Mouse (Mus musculus) forebrain, embryonic 12.5 days (tissue): ENCODE results near the gene Rsu1. TPM values are rescaled to one million over a fixed set of nuclear protein-coding genes. Genes with fewer than 3 reads are reported as not detected.
A peak's percentile ranks its signal among the peaks of the same experiment; 100 is the strongest.

Experiments
- ATAC-seq: fragments of 200-750 bp; cut with Nextera tagmentation; 2 replicates; pipeline ENCODE4 v1.8.0; 2017; ENCODE audit warnings: moderate TSS enrichment; ENCODE audit not compliant: low FRiP score
- H3K27ac ChIP-seq: fragments of 300-500 bp; sonication (generic); 2 replicates; pipeline ENCODE4 v1.5.1; 2016; ENCODE audit warnings: mild to moderate bottlenecking
- H3K27me3 ChIP-seq: fragments of 300-500 bp; sonication (generic); 2 replicates; pipeline ENCODE4 v1.6.1; 2016; ENCODE audit warnings: mild to moderate bottlenecking
- H3K36me3 ChIP-seq: fragments of 300-500 bp; sonication (generic); replicated peaks from 2 replicates; pipeline ENCODE4 v1.6.1; 2016; ENCODE audit warnings: mild to moderate bottlenecking
- H3K4me1 ChIP-seq: fragments of 300-500 bp; sonication (generic); 2 replicates; pipeline ENCODE4 v1.6.1; 2016
- H3K4me2 ChIP-seq: fragments of 300-500 bp; sonication (generic); 2 replicates; pipeline ENCODE4 v1.6.1; 2016; ENCODE audit warnings: mild to moderate bottlenecking, moderate library complexity
- H3K4me3 ChIP-seq: fragments of 300-500 bp; sonication (generic); replicated peaks from 2 replicates; pipeline ENCODE4 v1.5.1; 2016; ENCODE audit warnings: mild to moderate bottlenecking
- H3K9ac ChIP-seq: fragments of 300-500 bp; sonication (generic); 2 replicates; pipeline ENCODE4 v1.6.1; 2016; ENCODE audit warnings: mild to moderate bottlenecking
- H3K9me3 ChIP-seq: fragments of 300-500 bp; sonication (generic); 2 replicates; pipeline ENCODE4 v1.6.1; 2016
- WGBS: fragments of 180-500 bp; shearing (Covaris S2); methylation state at CpG from one replicate; pipeline ENCODE4 v1.1.7; 2016; 5-methylcytosine and 5-hydroxymethylcytosine counted together
- polyA plus RNA-seq: library from polyadenylated mRNA; unstranded; fragments of >200 nt; fragmentation: Nextera tagmentation; extraction: Ambion mirVana; gene quantifications from 2 replicates; pipeline ENCODE4 v1.2.1, GENCODE M21; 2016

Gene Rsu1
- polyA plus RNA-seq, 1 experiment from 2014 or later = 65.0 TPM

DNA sequence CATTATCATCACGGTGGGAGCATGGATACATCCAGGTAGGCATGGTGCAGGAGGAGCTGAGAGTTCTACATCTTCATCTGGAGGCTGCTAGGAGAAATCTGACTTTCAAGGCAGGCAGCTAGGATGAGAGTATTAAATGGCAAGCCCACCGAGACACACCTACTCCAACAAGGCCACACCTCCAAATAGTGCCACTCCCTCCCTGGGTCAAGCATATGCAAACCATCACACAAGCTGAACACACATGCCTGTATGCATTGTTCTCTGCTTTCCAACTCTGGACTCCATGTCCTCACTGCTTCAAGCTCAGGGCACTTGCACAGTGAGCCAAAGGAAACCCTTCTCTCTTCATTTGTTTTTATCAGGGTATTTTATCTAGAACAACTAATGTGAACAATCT, 12.6 kb downstream of the Rsu1 start:
- no peak overlapping the region for H3K9ac ChIP-seq
- no peak overlapping the region for H3K27ac ChIP-seq
- no peaks in the 10 kb centered on the region for H3K27me3 ChIP-seq
- H3K9me3 ChIP-seq = no peaks in the 10 kb centered on the region
- no peaks in the 10 kb centered on the region for H3K36me3 ChIP-seq
- ATAC-seq = no peak
- WGBS = 87% methylated on average over 2 of the region's 2 CpGs
- H3K4me1 ChIP-seq = no peaks in the 10 kb centered on the region
- H3K4me2 ChIP-seq = no peak overlapping the region
- no peak overlapping the region for H3K4me3 ChIP-seq

- Histone ChIP-seq H3K9ac (no peak overlapping the region), H3K27me3 (no peaks in the 10 kb centered on the region), H3K36me3 (no peaks in the 10 kb centered on the region), H3K9me3 (no peaks in the 10 kb centered on the region), H3K4me3 (no peak overlapping the region), H3K27ac (no peak overlapping the region), H3K4me2 (no peak overlapping the region), H3K4me1 (no peaks in the 10 kb centered on the region)
- 50% methylated on average over 9 of the region's 9 CpGs for WGBS
- ATAC-seq = no peak; the same call in 1 of the 2 replicates
Measured at GRCm38 (mm10) chr2:13240711-13241110, 30.5 kb downstream of the Rsu1 start.

DNA sequence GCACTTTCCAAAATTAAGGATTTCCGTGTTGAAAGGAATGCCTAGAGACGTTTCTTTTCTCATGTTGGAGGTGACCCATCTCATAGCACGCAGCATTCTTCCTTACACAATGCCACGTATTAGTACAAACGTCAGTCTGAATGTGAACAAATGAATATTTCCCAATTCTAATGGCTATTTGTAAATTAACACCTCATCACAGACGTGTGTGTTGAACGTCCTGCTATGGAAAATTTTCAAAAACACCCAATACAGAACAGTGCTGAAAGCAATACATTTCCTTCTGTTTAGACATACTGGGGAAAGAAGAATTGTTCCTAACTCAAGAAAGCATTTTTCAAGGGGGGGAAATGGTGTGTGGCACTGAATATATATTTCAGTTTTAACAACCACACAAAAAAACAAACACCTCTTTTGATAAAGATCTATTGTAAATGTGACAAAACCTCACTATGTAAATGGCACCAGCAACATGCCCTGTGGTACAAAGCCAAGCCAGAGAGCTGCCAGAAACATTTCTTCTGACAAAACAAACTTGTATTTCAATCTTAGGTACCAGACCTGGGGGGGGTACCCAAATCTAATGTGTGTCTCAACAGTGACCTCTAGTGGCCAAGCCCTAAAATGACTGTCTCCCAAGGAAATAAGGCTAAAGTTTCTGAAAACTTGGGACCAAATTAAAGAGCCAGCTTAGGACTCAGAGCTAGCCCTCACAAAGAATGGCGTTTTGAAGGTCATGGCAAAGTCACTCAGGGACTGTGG, 33.9 kb downstream of the Rsu1 start:
- Histone ChIP-seq H3K36me3 (no peaks in the 10 kb centered on the region), H3K4me2 (no peak overlapping the region), H3K4me1 (0 out of 2 replicates have a peak, but pooled peaks cover 3% of the 10 kb centered on the region), H3K27me3 (no peaks in the 10 kb centered on the region), H3K9ac (no peak overlapping the region), H3K9me3 (no peaks in the 10 kb centered on the region), H3K27ac (no peak overlapping the region), H3K4me3 (no peak overlapping the region)
- 72% methylated on average over 8 of the region's 8 CpGs for WGBS
- ATAC-seq = 0 out of 2 replicates have a peak, but pooled peaks have one; percentile 31

DNA sequence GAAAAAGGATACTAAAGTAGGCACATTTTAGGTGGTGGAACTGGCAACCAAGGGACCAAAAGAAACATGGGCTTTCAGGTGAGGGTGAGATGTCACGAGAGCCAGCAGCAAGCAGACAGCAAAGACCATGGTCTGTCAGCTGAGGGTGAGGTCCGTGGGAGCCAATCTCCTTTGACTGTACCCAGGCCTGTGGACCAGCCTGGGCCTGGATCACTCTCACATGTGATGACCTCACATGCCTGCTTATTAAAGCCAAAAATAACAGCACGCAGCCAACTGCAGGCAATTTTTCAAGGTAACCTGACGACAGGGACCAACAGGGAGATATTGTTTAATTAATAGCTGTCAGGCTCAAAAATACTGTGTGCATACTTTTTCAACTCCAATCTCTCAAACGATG, 35.5 kb downstream of the Rsu1 start:
- H3K4me2 ChIP-seq = no peak overlapping the region
- ATAC-seq = no peak

GRCm38 (mm10) chr2:13234796-13235195, 36.4 kb downstream of the Rsu1 start:
- Histone ChIP-seq H3K9ac (no peak overlapping the region), H3K4me2 (no peak overlapping the region), H3K27me3 (no peaks in the 10 kb centered on the region), H3K27ac (no peak overlapping the region), H3K9me3 (no peaks in the 10 kb centered on the region), H3K36me3 (no peaks in the 10 kb centered on the region), H3K4me3 (no peak overlapping the region), H3K4me1 (0 out of 2 replicates have a peak, but pooled peaks cover 3% of the 10 kb centered on the region)
- no peak for ATAC-seq
- WGBS = 92% methylated on average over 10 of the region's 10 CpGs

More for the DNA sequence above, 35.5 kb downstream of the Rsu1 start:
- no peak overlapping the region for H3K27ac ChIP-seq
- no peak overlapping the region for H3K9ac ChIP-seq
- H3K4me3 ChIP-seq = no peak overlapping the region
- H3K4me1 ChIP-seq = 0 out of 2 replicates have a peak, but pooled peaks cover 3% of the 10 kb centered on the region
- H3K27me3 ChIP-seq = no peaks in the 10 kb centered on the region
- H3K36me3 ChIP-seq = no peaks in the 10 kb centered on the region
- whole genome bisulfite sequencing = 76% methylated on average over 5 of the region's 5 CpGs
- no peaks in the 10 kb centered on the region for H3K9me3 ChIP-seq

DNA sequence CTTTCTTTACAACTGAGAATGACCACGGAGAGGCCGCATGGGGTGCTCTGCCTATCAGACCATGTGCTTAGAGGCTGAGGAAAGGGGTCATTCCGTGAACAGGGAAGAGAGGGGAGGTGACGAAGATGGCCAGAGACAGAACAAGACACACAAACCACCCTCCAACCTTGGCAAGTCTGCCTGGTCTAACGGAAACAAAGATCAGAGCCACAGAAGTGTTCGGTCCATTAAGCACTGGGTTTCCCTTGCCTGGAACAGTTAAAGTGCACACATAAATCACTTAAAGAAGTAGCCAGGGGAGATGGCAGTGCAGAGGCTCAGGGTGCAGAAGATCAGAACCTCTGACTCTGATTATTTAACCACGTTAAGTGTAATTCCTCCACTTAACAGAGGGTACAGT, 37.3 kb downstream of the Rsu1 start:
- ATAC-seq = no peak
- H3K4me1 ChIP-seq = 0 out of 2 replicates have a peak, but pooled peaks cover 3% of the 10 kb centered on the region
- H3K36me3 ChIP-seq = no peaks in the 10 kb centered on the region
- H3K27ac ChIP-seq = no peak overlapping the region
- H3K9me3 ChIP-seq = no peaks in the 10 kb centered on the region
- H3K9ac ChIP-seq = no peak overlapping the region
- H3K27me3 ChIP-seq = no peaks in the 10 kb centered on the region
- no peak overlapping the region for H3K4me3 ChIP-seq
- WGBS = 65% methylated on average over 7 of the region's 7 CpGs
- no peak overlapping the region for H3K4me2 ChIP-seq

DNA sequence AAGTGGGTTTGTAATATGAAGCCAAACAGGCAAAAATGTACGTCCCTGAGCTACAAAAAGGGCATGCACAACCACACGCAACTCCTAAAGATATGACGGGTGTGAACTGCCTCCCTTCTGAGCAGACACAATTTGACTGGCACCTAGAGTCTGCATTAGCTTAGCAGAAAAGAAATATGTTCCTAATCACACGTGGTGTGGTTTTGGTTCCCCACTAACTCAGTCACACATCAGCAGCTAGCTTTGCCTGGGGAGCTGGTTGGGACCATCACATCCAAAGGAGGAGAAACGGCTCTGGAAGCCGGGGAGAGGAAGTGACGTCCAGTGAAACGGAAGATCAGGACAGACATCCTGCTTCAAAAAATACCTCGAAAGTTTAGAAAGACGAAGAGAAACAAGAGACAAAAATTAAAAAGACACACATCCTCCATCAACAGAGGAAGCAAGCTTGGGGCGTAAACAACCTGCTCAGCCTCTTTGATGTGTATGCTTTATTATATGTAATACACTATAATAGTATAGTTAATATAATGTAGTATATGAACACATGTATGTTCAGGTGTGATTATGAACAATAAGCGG, 37.9 kb downstream of the Rsu1 start:
- H3K9me3 ChIP-seq = no peaks in the 10 kb centered on the region
- H3K4me3 ChIP-seq = no peak overlapping the region
- WGBS = 87% methylated on average over 12 of the region's 12 CpGs
- no peaks in the 10 kb centered on the region for H3K36me3 ChIP-seq
- H3K9ac ChIP-seq = no peak overlapping the region
- H3K27ac ChIP-seq = no peak overlapping the region
- H3K4me2 ChIP-seq = no peak overlapping the region
- 0 out of 2 replicates have a peak, but pooled peaks cover 3% of the 10 kb centered on the region for H3K4me1 ChIP-seq
- ATAC-seq = no peak
- H3K27me3 ChIP-seq = no peaks in the 10 kb centered on the region

GRCm38 (mm10) chr2:13232305-13232704, 38.9 kb downstream of the Rsu1 start:
- no peak overlapping the region for H3K4me2 ChIP-seq
- H3K4me1 ChIP-seq = 0 out of 2 replicates have a peak, but pooled peaks cover 3% of the 10 kb centered on the region
- no peak overlapping the region for H3K9ac ChIP-seq
- no peak for ATAC-seq
- WGBS = 93% methylated on average over 6 of the region's 6 CpGs
- H3K27me3 ChIP-seq = no peaks in the 10 kb centered on the region
- H3K9me3 ChIP-seq = no peaks in the 10 kb centered on the region
- H3K27ac ChIP-seq = no peak overlapping the region
- no peaks in the 10 kb centered on the region for H3K36me3 ChIP-seq
- H3K4me3 ChIP-seq = no peak overlapping the region

DNA sequence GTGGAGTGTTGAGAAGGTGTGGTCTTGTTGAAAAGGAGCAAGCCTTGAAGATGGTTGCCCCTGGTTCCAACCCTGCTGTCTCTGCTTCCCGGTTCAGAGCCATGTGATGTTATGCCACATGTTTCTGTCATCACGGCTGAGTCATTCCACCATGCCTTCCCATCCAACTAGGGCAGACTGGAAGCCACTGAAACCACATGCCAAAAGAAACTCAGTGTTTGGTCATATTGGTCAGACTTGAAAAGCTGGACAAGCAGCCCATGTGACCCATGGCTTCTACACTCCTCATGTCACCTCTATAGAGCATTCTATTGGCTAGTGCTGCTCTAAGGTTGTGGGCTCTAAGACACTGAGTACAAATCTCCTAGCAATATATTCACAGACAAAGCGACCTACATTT, 41.5 kb downstream of the Rsu1 start:
- H3K27me3 ChIP-seq = no peaks in the 10 kb centered on the region
- H3K36me3 ChIP-seq = no peaks in the 10 kb centered on the region
- ATAC-seq = no peak
- no peak overlapping the region for H3K4me3 ChIP-seq
- no peak overlapping the region for H3K27ac ChIP-seq
- no peaks in the 10 kb centered on the region for H3K9me3 ChIP-seq
- whole genome bisulfite sequencing = 92% methylated on average over 3 of the region's 3 CpGs
- H3K9ac ChIP-seq = no peak overlapping the region
- H3K4me2 ChIP-seq = no peak overlapping the region
- H3K4me1 ChIP-seq = peaks cover 7% of the 10 kb centered on the region; the same call in 1 of the 2 replicates

DNA sequence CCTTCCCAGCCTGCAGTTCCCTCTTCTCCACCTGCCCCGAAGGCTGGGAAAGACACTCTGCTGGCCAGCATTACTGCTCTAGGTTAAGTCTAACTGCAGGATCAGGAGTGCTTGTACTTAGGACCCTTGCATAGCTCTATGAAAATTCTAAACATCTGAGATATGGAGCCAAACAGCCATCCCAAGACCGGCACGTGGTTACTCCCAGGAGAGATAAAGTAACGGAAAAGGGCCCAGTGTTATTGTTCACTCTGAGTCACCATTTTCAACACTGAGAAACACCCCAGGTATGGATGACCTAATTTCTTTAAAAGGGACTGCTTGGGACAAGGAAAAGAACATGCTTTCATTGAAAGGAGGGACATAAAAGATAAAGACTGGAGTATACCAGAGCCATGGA, 45.2 kb downstream of the Rsu1 start:
- ATAC-seq = no peak

GRCm38 (mm10) chr2:13224546-13224945, 46.7 kb downstream of the Rsu1 start:
- Histone ChIP-seq H3K27ac (no peak overlapping the region), H3K27me3 (no peaks in the 10 kb centered on the region), H3K4me2 (no peak overlapping the region), H3K9ac (no peak overlapping the region), H3K9me3 (no peaks in the 10 kb centered on the region), H3K36me3 (no peaks in the 10 kb centered on the region), H3K4me3 (no peak overlapping the region), H3K4me1 (peaks cover 3% of the 10 kb centered on the region; the same call in 1 of the 2 replicates)
- 92% methylated on average over 3 of the region's 3 CpGs for WGBS
- no peak for ATAC-seq

More for the DNA sequence above, 45.2 kb downstream of the Rsu1 start:
- H3K27me3 ChIP-seq = no peaks in the 10 kb centered on the region
- H3K27ac ChIP-seq = no peak overlapping the region
- no peak overlapping the region for H3K4me2 ChIP-seq
- peaks cover 3% of the 10 kb centered on the region; the same call in 1 of the 2 replicates for H3K4me1 ChIP-seq
- no peak overlapping the region for H3K9ac ChIP-seq
- H3K9me3 ChIP-seq = no peaks in the 10 kb centered on the region
- WGBS = 93% methylated on average over 4 of the region's 4 CpGs
- no peaks in the 10 kb centered on the region for H3K36me3 ChIP-seq
- H3K4me3 ChIP-seq = no peak overlapping the region

GRCm38 (mm10) chr2:13223451-13223850, 47.8 kb downstream of the Rsu1 start:
- no peak overlapping the region for H3K4me3 ChIP-seq
- H3K9me3 ChIP-seq = no peaks in the 10 kb centered on the region
- peaks cover 3% of the 10 kb centered on the region; the same call in 1 of the 2 replicates for H3K4me1 ChIP-seq
- no peaks in the 10 kb centered on the region for H3K27me3 ChIP-seq
- H3K36me3 ChIP-seq = no peaks in the 10 kb centered on the region
- no peak for ATAC-seq
- no peak overlapping the region for H3K27ac ChIP-seq
- H3K4me2 ChIP-seq = no peak overlapping the region
- WGBS = 89% methylated on average over 4 of the region's 4 CpGs
- H3K9ac ChIP-seq = no peak overlapping the region
